Mouse (Mus musculus): ENCODE measurements around the gene Nono. TPM values are rescaled to one million over a fixed set of nuclear protein-coding genes. Genes with fewer than 3 reads are reported as not detected.

Nono gene
- total RNA-seq, 2 experiments from 2014 or later = 38.9 to 43.4 TPM

DNA sequence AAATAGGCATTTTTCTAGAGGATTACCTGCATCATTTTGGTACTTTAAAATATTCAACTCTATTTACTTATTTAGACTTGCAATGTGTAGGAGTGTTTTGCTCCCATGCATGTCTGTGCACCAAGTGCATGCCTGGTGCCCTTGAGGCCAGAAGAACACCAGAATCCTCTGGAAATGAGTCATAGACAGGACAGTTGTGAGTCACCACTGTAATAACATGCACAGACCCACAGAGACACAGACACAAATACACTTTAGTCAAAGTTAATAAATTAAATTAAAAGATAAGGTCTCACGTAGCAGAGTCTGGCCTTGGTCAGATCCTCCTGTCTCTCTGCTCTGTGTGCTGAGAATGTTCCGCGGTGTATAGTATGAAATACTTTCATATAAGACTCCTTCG, 43.1 kb downstream of the Nono start:
- intact Hi-C loops (cut with DNase I) = no loop called here
- DNase-seq = no peak

DNA sequence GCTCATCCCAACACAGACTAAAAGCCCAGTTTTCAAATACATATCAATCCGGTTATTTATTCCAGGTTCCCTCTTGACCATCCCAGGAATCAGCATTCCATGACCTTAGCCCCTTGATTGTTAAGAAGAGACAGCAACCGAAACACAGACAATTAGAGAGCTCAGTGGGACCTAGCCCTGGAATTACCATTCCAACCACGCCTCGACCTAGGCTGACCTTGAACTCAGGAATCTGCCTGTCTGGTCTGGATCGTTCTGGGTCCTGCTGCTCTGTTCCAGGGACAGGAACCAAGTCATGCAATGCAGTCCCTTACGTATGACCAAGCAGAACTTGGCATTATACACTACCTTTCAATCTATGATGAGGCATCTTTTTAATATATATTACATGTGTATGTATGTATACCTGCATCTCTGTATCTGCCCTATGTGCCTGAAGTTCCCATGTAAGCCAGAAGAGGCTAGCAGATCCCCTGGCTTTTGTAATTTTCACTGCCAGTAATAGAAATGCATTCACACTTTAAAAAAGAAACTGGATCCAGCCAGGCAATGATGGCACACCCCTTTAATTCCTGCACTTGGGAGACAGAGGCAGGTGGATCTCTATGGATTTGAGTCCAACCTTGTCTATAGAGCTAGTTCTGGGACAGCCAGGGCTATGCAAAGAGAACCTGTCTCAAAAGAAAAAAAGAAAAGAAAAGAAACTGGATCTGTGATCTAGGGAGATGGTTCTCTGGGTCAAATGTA, 52.7 kb downstream of the Nono start:
- DNase-seq = no peak
- intact Hi-C loops (cut with DNase I) = no loop called here

GRCm38 (mm10) chrX:101486487-101487152, 57.5 kb downstream of the Nono start:
- peak; percentile 14 to 33 for DNase-seq
- intact Hi-C loops (cut with DNase I) = loop anchor here (5.0 kb wide), 1 partner anchor 59 kb away; the partner anchor contains the start of gene Nono

Other genes starting within 250 kb of the Nono start
- 10 to 100 TPM; 27.9 to 28.5 TPM for gene Snx12, start 206.8 kb upstream of the Nono start, total RNA-seq (2021)
- 100 to 1,000 TPM in 1 of 2 experiments, 10 to 100 TPM in 1; 95.6 to 116 TPM for gene Foxo4, start 174.8 kb upstream of the Nono start, total RNA-seq (2021)
- not detected for gene Gm614, start 165.3 kb upstream of the Nono start, total RNA-seq (2021)
- 1 to 10 TPM; 1.8 to 2.5 TPM for gene Il2rg, start 161.1 kb upstream of the Nono start, total RNA-seq (2021)
- not detected for gene Gm20489, start 160.3 kb upstream of the Nono start, total RNA-seq (2021)
- 10 to 100 TPM; 15.5 to 18.1 TPM for gene Med12, start 155.3 kb upstream of the Nono start, total RNA-seq (2021)
- gene Nlgn3, start 130.2 kb upstream of the Nono start, total RNA-seq (2021) = under 1 TPM; 0.08 to 0.15 TPM
- gene Gjb1, start 52.9 kb upstream of the Nono start, total RNA-seq (2021) = under 1 TPM; 0.28 to 0.57 TPM
- gene Zmym3, start 8.5 kb upstream of the Nono start, total RNA-seq (2021) = 10 to 100 TPM in 1 of 2 experiments, 1 to 10 TPM in 1; 7.0 to 11.1 TPM
- gene Itgb1bp2, start 19.8 kb downstream of the Nono start, total RNA-seq (2021) = 100 to 1,000 TPM; 211 to 226 TPM
- 1 to 10 TPM; 5.8 to 8.2 TPM for gene Taf1, start 103.4 kb downstream of the Nono start, total RNA-seq (2021)
- 10 to 100 TPM; 59.2 to 64.7 TPM for gene Ogt, start 210.7 kb downstream of the Nono start, total RNA-seq (2021)

Measured in gastrocnemius, postnatal 36 days (tissue).